ENCODE assay signal across 8 mouse cellular contexts in genomic region chr7:13034148-13034977, GRCm38 (mm10). TPM values are rescaled to one million over a fixed set of nuclear protein-coding genes. Genes with fewer than 3 reads are reported as not detected.
DNase-seq lines count a peak whose midpoint lies in the region; ATAC-seq lines count a peak whose summit lies in the region.

TSS of gene Chmp2a (minus strand) at chr7:13034807.

- peak within 1 kb of the TSS; percentile 85 for H3K27ac ChIP-seq in brown adipose tissue, adult 24 weeks (replicated peaks; ENCODE audit: low read depth, low read length)
- H3K27ac ChIP-seq in heart, embryonic 14.5 days (replicated peaks in 1 of 2; ENCODE audit: control insufficient read depth in 1 of 2, insufficient read depth in 1 of 2, low read depth in 2 of 2, low read length in 2 of 2), result peak within 1 kb of the TSS; percentile 78 to 91
- H3K27ac ChIP-seq in liver, embryonic 13.5 days, result peak within 1 kb of the TSS; percentile 97
- H3K27ac ChIP-seq in stomach, embryonic 16.5 days (ENCODE audit: low read length), result peak within 1 kb of the TSS; percentile 93

- peak within 1 kb of the TSS; percentile 68 for H3K4me3 ChIP-seq in brown adipose tissue, adult 24 weeks (ENCODE audit: insufficient read depth, low read depth, low read length)
- peak within 1 kb of the TSS; percentile 56 to 69 for H3K4me3 ChIP-seq in heart, embryonic 14.5 days (ENCODE audit: control insufficient read depth in 1 of 2, insufficient read depth in 1 of 2, low read depth in 1 of 2, low read length in 2 of 2)
- peak within 1 kb of the TSS; percentile 78 for H3K4me3 ChIP-seq in liver, embryonic 13.5 days (replicated peaks)
- H3K4me3 ChIP-seq in stomach, embryonic 16.5 days (replicated peaks; ENCODE audit: low read length), result peak within 1 kb of the TSS; percentile 71

- H3K36me3 ChIP-seq in heart, embryonic 14.5 days (ENCODE audit: control insufficient read depth, insufficient read depth, low read length), result peaks cover 60% of the 10 kb centered on the region
- peaks cover 59% of the 10 kb centered on the region for H3K36me3 ChIP-seq in liver, embryonic 13.5 days
- peaks cover 29% of the 10 kb centered on the region for H3K36me3 ChIP-seq in stomach, embryonic 16.5 days (ENCODE audit: control insufficient read depth, insufficient read depth, low read length)

- 1% methylated on average over 42 of the region's 45 CpGs for WGBS in heart, embryonic 14.5 days
- under 1% methylated on average over 45 of the region's 45 CpGs for WGBS in liver, embryonic 13.5 days (ENCODE audit: insufficient replicate concordance)
- under 1% methylated on average over 45 of the region's 45 CpGs for WGBS in stomach, embryonic 16.5 days

- peak; percentile 95 for DNase-seq in CD4-positive helper T cell, adult 2 months (ENCODE audit: low read depth, low spot score)
- peak; percentile 86 for DNase-seq in fibroblast of lung, adult 2 months (ENCODE audit: low read depth)
- peak; percentile 98 for DNase-seq in kidney, postnatal 14 days
- DNase-seq in liver, embryonic 13.5 days, result peak; percentile 96
- DNase-seq in neural tube, embryonic 10.5 days (ENCODE audit: extremely low spot score, low spot score), result peak; percentile 98

- peak within 1 kb of the TSS; percentile 95 for H3K4me2 ChIP-seq in heart, embryonic 14.5 days (ENCODE audit: low read length)
- peak within 1 kb of the TSS; percentile 74 for H3K4me2 ChIP-seq in liver, embryonic 13.5 days
- peak within 1 kb of the TSS; percentile 87 for H3K4me2 ChIP-seq in stomach, embryonic 16.5 days (ENCODE audit: low read depth, low read length)

- H3K9ac ChIP-seq in heart, embryonic 14.5 days (ENCODE audit: low read length), result peak within 1 kb of the TSS; percentile 92
- peak within 1 kb of the TSS; percentile 88 for H3K9ac ChIP-seq in liver, embryonic 13.5 days
- peak within 1 kb of the TSS; percentile 87 for H3K9ac ChIP-seq in stomach, embryonic 16.5 days (ENCODE audit: low read length)

- H3K9me3 ChIP-seq in heart, embryonic 14.5 days (ENCODE audit: control insufficient read depth, low read length), result no peaks in the 10 kb centered on the region
- no peaks in the 10 kb centered on the region for H3K9me3 ChIP-seq in liver, embryonic 13.5 days (replicated peaks)
- no peaks in the 10 kb centered on the region for H3K9me3 ChIP-seq in stomach, embryonic 16.5 days (replicated peaks; ENCODE audit: control insufficient read depth, low read length)

- H3K4me1 ChIP-seq in brown adipose tissue, adult 24 weeks (ENCODE audit: control insufficient read depth, insufficient read depth, insufficient read length, low read length), result no peaks in the 10 kb centered on the region; the same call in none of the 2 replicates
- H3K4me1 ChIP-seq in heart, embryonic 14.5 days (ENCODE audit: control insufficient read depth in 2 of 2, insufficient read depth in 2 of 2, low read length in 2 of 2), result peaks cover 11 to 33% of the 10 kb centered on the region in 2 experiments
- H3K4me1 ChIP-seq in liver, embryonic 13.5 days (replicated peaks), result peaks cover 54% of the 10 kb centered on the region
- peaks cover 34% of the 10 kb centered on the region for H3K4me1 ChIP-seq in stomach, embryonic 16.5 days (ENCODE audit: control insufficient read depth, insufficient read depth, low read length)

- peak; percentile 74 for ATAC-seq in heart, embryonic 14.5 days (ENCODE audit: insufficient number of reproducible peaks, insufficient read depth, low FRiP score, low read depth)
- ATAC-seq in liver, embryonic 13.5 days (ENCODE audit: low read depth), result peak; percentile 76
- ATAC-seq in stomach, embryonic 16.5 days (ENCODE audit: insufficient read depth, low FRiP score), result peak; percentile 82

- no peaks in the 10 kb centered on the region for H3K27me3 ChIP-seq in heart, embryonic 14.5 days (ENCODE audit: control insufficient read depth, insufficient read depth, low read length)
- H3K27me3 ChIP-seq in liver, embryonic 13.5 days, result no peaks in the 10 kb centered on the region
- no peaks in the 10 kb centered on the region for H3K27me3 ChIP-seq in stomach, embryonic 16.5 days (ENCODE audit: control insufficient read depth, insufficient read depth, low read length)

RNA-seq across cellular contexts. Expression of gene Chmp2a, which starts in this region (rescaled TPM):
- 194 and 239 TPM in 2 replicates for polyA plus RNA-seq in brown adipose tissue, adult 24 weeks (2012; ENCODE audit: insufficient read depth, insufficient read length, missing spikeins)
- 153 and 165 TPM in 2 replicates for polyA plus RNA-seq in heart, embryonic 14.5 days (2014; fragmentation: Nextera tagmentation; extraction: Ambion mirVana)
- 127 and 130 TPM in 2 replicates for polyA plus RNA-seq in liver, embryonic 13.5 days (2015; fragmentation: Nextera tagmentation; extraction: Ambion mirVana)
- 189 and 190 TPM in 2 replicates for polyA plus RNA-seq in stomach, embryonic 16.5 days (2015; fragmentation: Nextera tagmentation; extraction: Ambion mirVana)

Comparison
In these comparisons a context has a peak if more than half of its experiments do, and no peak if none do; other contexts are left out.
1. Peak in every context shown above with its lines: DNase-seq, ATAC-seq, H3K4me3 ChIP-seq and H3K27ac ChIP-seq.